Mouse (Mus musculus): ENCODE data around the gene Fam129a. TPM values are rescaled to one million over a fixed set of nuclear protein-coding genes. Genes with fewer than 3 reads are reported as not detected.

Fam129a gene
- total and polyA plus RNA-seq, 3 experiments = 27.8 to 48.3 (median 37.0) TPM

GRCm38 (mm10) chr1:151677975-151678374 lies 107.0 kb downstream of the Fam129a start:
- H3K4me3 ChIP-seq (replicated peaks in 1 of 3; ENCODE audit: low read depth in 2 of 3, low read length in 2 of 3, poor library complexity in 1 of 3) = no peak overlapping the region
- no peaks in the 10 kb centered on the region for H3K9me3 ChIP-seq (replicated peaks; ENCODE audit: low read length)
- H3K27me3 ChIP-seq (replicated peaks) = no peaks in the 10 kb centered on the region
- no peak for DNase-seq (ENCODE audit: extremely low read depth)
- no peak overlapping the region for H3K9ac ChIP-seq (ENCODE audit: insufficient read depth, low read depth)
- H3K4me1 ChIP-seq (ENCODE audit: control insufficient read depth in 1 of 2, insufficient read depth in 2 of 2) = 0 out of 4 replicates have a peak, but pooled peaks cover 0 to 3% of the 10 kb centered on the region in 2 experiments
- H3K4me2 ChIP-seq (ENCODE audit: insufficient read depth, low read depth, poor library complexity, severe bottlenecking) = no peak overlapping the region
- H3K27ac ChIP-seq (ENCODE audit: insufficient read depth, low read depth) = no peak overlapping the region
- in situ Hi-C loops (cut with MboI; ENCODE audit: low pct_ligation_motif_present, low pct_unique_long_range_greater_than_20kb, low sequenced_read_pairs) (no loop called here), dilution Hi-C loops (cut with MboI; ENCODE audit: extremely low pct_ligation_motif_present, extremely low pct_unique_long_range_greater_than_20kb, low sequenced_read_pairs) (no loop called here)
- H3K36me3 ChIP-seq (replicated peaks in 1 of 2; ENCODE audit: control insufficient read depth in 1 of 2, insufficient read depth in 1 of 2, low read length in 1 of 2) = peaks cover 9 to 31% of the 10 kb centered on the region in 2 experiments
- TF ChIP-seq MAFK (IDR thresholded peaks at IDR 0.05; ENCODE audit: insufficient replicate concordance, low read length) = no peak
- H3K79me2 ChIP-seq (replicated peaks; ENCODE audit: control insufficient read depth, extremely low read depth, insufficient read depth, poor library complexity, severe bottlenecking) = 0 out of 2 replicates have a peak, but pooled peaks cover 2% of the 10 kb centered on the region

- Histone ChIP-seq H3K79me2 (replicated peaks; ENCODE audit: control insufficient read depth, extremely low read depth, insufficient read depth, poor library complexity, severe bottlenecking) (no peaks in the 10 kb centered on the region), H3K4me2 (ENCODE audit: insufficient read depth, low read depth, poor library complexity, severe bottlenecking) (no peak overlapping the region), H3K27me3 (replicated peaks) (no peaks in the 10 kb centered on the region), H3K27ac (ENCODE audit: insufficient read depth, low read depth) (no peak overlapping the region), H3K4me3 (replicated peaks in 1 of 3; ENCODE audit: low read depth in 2 of 3, low read length in 2 of 3, poor library complexity in 1 of 3) (no peak overlapping the region), H3K4me1 (ENCODE audit: control insufficient read depth in 1 of 2, insufficient read depth in 2 of 2) (0 out of 4 replicates have a peak, but pooled peaks cover 0 to 3% of the 10 kb centered on the region in 2 experiments), H3K36me3 (replicated peaks in 1 of 2; ENCODE audit: control insufficient read depth in 1 of 2, insufficient read depth in 1 of 2, low read length in 1 of 2) (peaks cover 9 to 29% of the 10 kb centered on the region in 2 experiments), H3K9me3 (replicated peaks; ENCODE audit: low read length) (no peaks in the 10 kb centered on the region), H3K9ac (ENCODE audit: insufficient read depth, low read depth) (no peak overlapping the region)
- in situ Hi-C loops (cut with MboI; ENCODE audit: low pct_ligation_motif_present, low pct_unique_long_range_greater_than_20kb, low sequenced_read_pairs) (no loop called here), dilution Hi-C loops (cut with MboI; ENCODE audit: extremely low pct_ligation_motif_present, extremely low pct_unique_long_range_greater_than_20kb, low sequenced_read_pairs) (no loop called here)
- DNase-seq (ENCODE audit: extremely low read depth) = no peak
- TF ChIP-seq POLR2A (IDR thresholded peaks at IDR 0.05; ENCODE audit: low read depth, low read length) (no peak), KAT2A (IDR thresholded peaks at IDR 0.05; ENCODE audit: insufficient replicate concordance, low read length) (no peak), JUND (conservative IDR thresholded peaks at IDR 0.05; ENCODE audit: low read depth, low read length) (no peak), TBP (conservative IDR thresholded peaks at IDR 0.05; ENCODE audit: low read depth, low read length) (no peak), ZKSCAN1 (IDR thresholded peaks at IDR 0.05; ENCODE audit: borderline replicate concordance, low read depth, low read length) (no peak), ZMIZ1 (IDR thresholded peaks at IDR 0.05; ENCODE audit: low read depth, low read length) (no peak), RAD21 (IDR thresholded peaks at IDR 0.05; ENCODE audit: low read depth, low read length) (no peak), IRF4 (IDR thresholded peaks at IDR 0.05; ENCODE audit: low read depth, low read length) (no peak), MXI1 (IDR thresholded peaks at IDR 0.05; ENCODE audit: low read depth, low read length) (no peak)
These were observed 108.2 kb downstream of the Fam129a start for GRCm38 (mm10) chr1:151679153-151679552.

- dilution Hi-C loops (cut with MboI; ENCODE audit: extremely low pct_ligation_motif_present, extremely low pct_unique_long_range_greater_than_20kb, low sequenced_read_pairs) = no loop called here
- no peaks in the 10 kb centered on the region for H3K79me2 ChIP-seq (replicated peaks; ENCODE audit: control insufficient read depth, extremely low read depth, insufficient read depth, poor library complexity, severe bottlenecking)
- no peak for DNase-seq (ENCODE audit: extremely low read depth)
- TF ChIP-seq MXI1 (IDR thresholded peaks at IDR 0.05; ENCODE audit: low read depth, low read length) (no peak), POLR2A (IDR thresholded peaks at IDR 0.05; ENCODE audit: low read depth, low read length) (no peak), USF2 (conservative IDR thresholded peaks at IDR 0.05; ENCODE audit: low read depth, low read length) (no peak), RAD21 (IDR thresholded peaks at IDR 0.05; ENCODE audit: low read depth, low read length) (no peak), EP300 (IDR thresholded peaks at IDR 0.05; ENCODE audit: low read length) (no peak), ZMIZ1 (IDR thresholded peaks at IDR 0.05; ENCODE audit: low read depth, low read length) (no peak), MEF2A (IDR thresholded peaks at IDR 0.05; ENCODE audit: borderline replicate concordance, low read depth, low read length) (no peak), NELFE (IDR thresholded peaks at IDR 0.05; ENCODE audit: low read depth, low read length) (no peak), CHD1 (IDR thresholded peaks at IDR 0.05; ENCODE audit: low read depth, low read length) (no peak), ETS1 (conservative IDR thresholded peaks at IDR 0.05; ENCODE audit: low read depth, low read length) (no peak), ELF1 (IDR thresholded peaks at IDR 0.05; ENCODE audit: low read depth, low read length) (no peak), SMC3 (IDR thresholded peaks at IDR 0.05; ENCODE audit: low read depth, low read length) (no peak), ZKSCAN1 (IDR thresholded peaks at IDR 0.05; ENCODE audit: borderline replicate concordance, low read depth, low read length) (no peak), UBTF (IDR thresholded peaks at IDR 0.05; ENCODE audit: low read depth, low read length) (no peak), E2F4 (IDR thresholded peaks at IDR 0.05; ENCODE audit: insufficient replicate concordance, low read depth, low read length) (no peak), JUND (conservative IDR thresholded peaks at IDR 0.05; ENCODE audit: low read depth, low read length) (no peak)
- H3K4me2 ChIP-seq (ENCODE audit: insufficient read depth, low read depth, poor library complexity, severe bottlenecking) = no peak overlapping the region
- H3K9me3 ChIP-seq (replicated peaks; ENCODE audit: low read length) = no peaks in the 10 kb centered on the region
- H3K9ac ChIP-seq (ENCODE audit: insufficient read depth, low read depth) = no peak overlapping the region
- peaks cover 4 to 24% of the 10 kb centered on the region in 2 experiments for H3K36me3 ChIP-seq (replicated peaks in 1 of 2; ENCODE audit: control insufficient read depth in 1 of 2, insufficient read depth in 1 of 2, low read length in 1 of 2)
- H3K27ac ChIP-seq (ENCODE audit: insufficient read depth, low read depth) = no peak overlapping the region
- no peaks in the 10 kb centered on the region for H3K27me3 ChIP-seq (replicated peaks)
- H3K4me3 ChIP-seq (replicated peaks in 1 of 3; ENCODE audit: low read depth in 2 of 3, low read length in 2 of 3, poor library complexity in 1 of 3) = no peak overlapping the region
- H3K4me1 ChIP-seq (ENCODE audit: control insufficient read depth in 1 of 2, insufficient read depth in 2 of 2) = 0 out of 4 replicates have a peak, but pooled peaks cover 0 to 3% of the 10 kb centered on the region in 2 experiments
- in situ Hi-C loops (cut with MboI; ENCODE audit: low pct_ligation_motif_present, low pct_unique_long_range_greater_than_20kb, low sequenced_read_pairs) = no loop called here
These were observed 109.1 kb downstream of the Fam129a start for GRCm38 (mm10) chr1:151679883-151680613.

All from CH12.LX (cell line).